Mouse (Mus musculus) olfactory bulb, adult 2 months (tissue): ENCODE results near the gene Acvrl1.

Experiments
- CTCF ChIP-seq: fragments of 200-500 bp; IDR thresholded peaks from 2 replicates; pipeline ENCODE4 v1.5.1; 2012; ENCODE audit warnings: low read depth, mild to moderate bottlenecking, low read length, moderate library complexity; ENCODE audit not compliant: insufficient read depth
- POLR2A ChIP-seq: fragments of 200-500 bp; IDR thresholded peaks from 2 replicates; pipeline ENCODE4 v1.6.1; 2012; ENCODE audit warnings: mild to moderate bottlenecking, low read depth, low read length, moderate library complexity; ENCODE audit not compliant: insufficient read depth

DNA sequence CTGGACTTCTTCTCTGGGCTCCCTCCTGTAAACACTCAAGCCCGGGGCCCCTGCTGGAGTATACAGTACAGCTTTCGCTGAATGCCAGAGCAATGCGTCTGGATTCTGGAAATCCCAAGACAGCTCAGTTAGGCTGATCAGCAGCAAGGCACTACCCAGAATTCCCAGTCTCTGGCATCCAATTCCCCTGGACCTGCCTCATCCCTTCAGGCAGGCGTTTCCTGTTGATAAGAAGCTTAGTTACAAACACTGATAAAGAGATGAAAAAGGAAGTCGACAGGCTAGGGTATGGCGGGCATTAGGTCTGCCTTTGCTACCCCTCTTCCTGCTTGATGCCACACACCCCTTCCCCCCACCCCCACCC, 19.6 kb downstream of the Acvrl1 start:
- TF ChIP-seq CTCF (no peak), POLR2A (no peak)
